Mouse (Mus musculus) forebrain, embryonic 10.5 days (tissue): ENCODE results near the gene Raet1d. TPM values are rescaled to one million over a fixed set of nuclear protein-coding genes. Genes with fewer than 3 reads are reported as not detected.
"Not testable (repeated sequence)": the region's sequence is repeated elsewhere in the genome, so short reads cannot be mapped to it uniquely, and the experiment has no call there.

ENCODE experiments used
- DNase-seq: peaks from one replicate; pipeline ENCODE4 v3.0.0-alpha.2; 2017; ENCODE audit warnings: low spot score; ENCODE audit errors: extremely low spot score
- H3K27ac ChIP-seq: fragments of 300-500 bp; sonication (generic); 2 replicates; pipeline ENCODE4 v1.5.1; 2016; ENCODE audit warnings: mild to moderate bottlenecking
- H3K27me3 ChIP-seq: fragments of 300-500 bp; sonication (generic); 2 replicates; pipeline ENCODE4 v1.6.1; 2016; ENCODE audit warnings: mild to moderate bottlenecking; ENCODE audit not compliant: poor library complexity, severe bottlenecking
- H3K36me3 ChIP-seq: fragments of 300-500 bp; sonication (generic); replicated peaks from 2 replicates; pipeline ENCODE4 v1.6.1; 2016; ENCODE audit warnings: mild to moderate bottlenecking, moderate library complexity
- H3K4me1 ChIP-seq: fragments of 300-500 bp; sonication (generic); 2 replicates; pipeline ENCODE4 v1.6.1; 2016
- H3K4me3 ChIP-seq: fragments of 300-500 bp; sonication (generic); 2 replicates; pipeline ENCODE4 v1.5.1; 2016; ENCODE audit warnings: mild to moderate bottlenecking, moderate library complexity
- H3K9me3 ChIP-seq: fragments of 300-500 bp; sonication (generic); 2 replicates; pipeline ENCODE4 v1.6.1; 2016; ENCODE audit warnings: mild to moderate bottlenecking, moderate library complexity
- WGBS: fragments of 180-500 bp; shearing (Covaris S2); methylation state at CpG from one replicate; pipeline ENCODE4 v1.1.7; 2016; 5-methylcytosine and 5-hydroxymethylcytosine counted together
- polyA plus RNA-seq: library from polyadenylated mRNA; unstranded; fragments of >200 nt; fragmentation: Nextera tagmentation; extraction: Ambion mirVana; gene quantifications from 2 replicates; pipeline ENCODE4 v1.2.1, GENCODE M21; 2016

Raet1d gene
- 16.1 and 17.8 TPM in 2 replicates for polyA plus RNA-seq

GRCm38 (mm10) chr10:22360252-22360651, at the start of gene Raet1d:
Gene Raet1d (plus strand): TSS chr10:22360552.
- peak within 1 kb of the TSS; percentile 40; the same call in 1 of the 2 replicates for H3K4me3 ChIP-seq
- not testable (repeated sequence) for DNase-seq, H3K4me1 ChIP-seq, H3K27ac ChIP-seq, H3K36me3 ChIP-seq, H3K27me3 ChIP-seq, H3K9me3 ChIP-seq
- WGBS, result 75% methylated on average over 3 of the region's 3 CpGs

GRCm38 (mm10) chr10:22322858-22323257, 37.5 kb upstream of the Raet1d start:
- DNase-seq, result no peak
- Histone ChIP-seq H3K36me3 (no peaks in the 10 kb centered on the region), H3K27me3 (no peaks in the 10 kb centered on the region), H3K27ac (no peak overlapping the region), H3K9me3 (no peaks in the 10 kb centered on the region), H3K4me3 (no peak overlapping the region), H3K4me1 (no peaks in the 10 kb centered on the region)
- 94% methylated on average over 2 of the region's 2 CpGs for WGBS

- H3K9me3 ChIP-seq, DNase-seq, H3K4me1 ChIP-seq, H3K27ac ChIP-seq, H3K4me3 ChIP-seq, H3K36me3 ChIP-seq, H3K27me3 ChIP-seq: not testable (repeated sequence)
- WGBS, result 77% methylated on average over 4 of the region's 4 CpGs
Measured at GRCm38 (mm10) chr10:22345721-22346120, 14.6 kb upstream of the Raet1d start.

GRCm38 (mm10) chr10:22353548-22354195, 6.7 kb upstream of the Raet1d start:
- not testable (repeated sequence) for DNase-seq, H3K27ac ChIP-seq, H3K9me3 ChIP-seq, H3K4me1 ChIP-seq, H3K4me3 ChIP-seq, H3K36me3 ChIP-seq, H3K27me3 ChIP-seq
- 89% methylated on average over 6 of the region's 6 CpGs for WGBS

- WGBS, result 90% methylated on average over 2 of the region's 2 CpGs
- H3K4me1 ChIP-seq, H3K27ac ChIP-seq, H3K4me3 ChIP-seq, H3K9me3 ChIP-seq, H3K27me3 ChIP-seq, DNase-seq, H3K36me3 ChIP-seq: not testable (repeated sequence)
Measured at GRCm38 (mm10) chr10:22354196-22354574, 6.2 kb upstream of the Raet1d start.

DNA sequence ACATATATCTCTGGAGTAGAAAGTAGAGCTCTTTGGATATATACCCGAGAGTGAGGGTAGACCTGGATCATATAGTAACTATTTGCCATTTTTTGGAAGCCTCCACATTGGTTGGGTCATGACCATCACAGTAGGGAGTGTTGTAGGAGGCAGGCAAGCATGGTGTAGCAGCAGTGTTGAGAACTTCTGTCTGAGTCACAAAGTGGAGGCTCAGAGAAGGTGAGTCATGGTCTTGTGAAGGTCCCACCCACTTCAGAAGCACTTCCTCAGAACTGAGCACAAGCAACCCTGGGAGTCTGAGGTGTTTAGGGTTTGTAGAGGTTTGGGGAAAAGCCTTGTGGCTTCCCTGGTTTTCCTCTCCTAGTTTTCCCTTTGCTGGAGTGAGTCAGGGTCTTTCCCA, 3.0 kb upstream of the Raet1d start:
- not testable (repeated sequence) for DNase-seq, H3K27me3 ChIP-seq, H3K36me3 ChIP-seq, H3K4me3 ChIP-seq, H3K9me3 ChIP-seq, H3K27ac ChIP-seq, H3K4me1 ChIP-seq
- WGBS, result 79% methylated on average over 1 of the region's 1 CpGs

- DNase-seq, result not testable (repeated sequence)
- 65% methylated on average over 2 of the region's 2 CpGs for WGBS
Measured at GRCm38 (mm10) chr10:22360957-22361356, 605 bp downstream of the Raet1d start.

DNA sequence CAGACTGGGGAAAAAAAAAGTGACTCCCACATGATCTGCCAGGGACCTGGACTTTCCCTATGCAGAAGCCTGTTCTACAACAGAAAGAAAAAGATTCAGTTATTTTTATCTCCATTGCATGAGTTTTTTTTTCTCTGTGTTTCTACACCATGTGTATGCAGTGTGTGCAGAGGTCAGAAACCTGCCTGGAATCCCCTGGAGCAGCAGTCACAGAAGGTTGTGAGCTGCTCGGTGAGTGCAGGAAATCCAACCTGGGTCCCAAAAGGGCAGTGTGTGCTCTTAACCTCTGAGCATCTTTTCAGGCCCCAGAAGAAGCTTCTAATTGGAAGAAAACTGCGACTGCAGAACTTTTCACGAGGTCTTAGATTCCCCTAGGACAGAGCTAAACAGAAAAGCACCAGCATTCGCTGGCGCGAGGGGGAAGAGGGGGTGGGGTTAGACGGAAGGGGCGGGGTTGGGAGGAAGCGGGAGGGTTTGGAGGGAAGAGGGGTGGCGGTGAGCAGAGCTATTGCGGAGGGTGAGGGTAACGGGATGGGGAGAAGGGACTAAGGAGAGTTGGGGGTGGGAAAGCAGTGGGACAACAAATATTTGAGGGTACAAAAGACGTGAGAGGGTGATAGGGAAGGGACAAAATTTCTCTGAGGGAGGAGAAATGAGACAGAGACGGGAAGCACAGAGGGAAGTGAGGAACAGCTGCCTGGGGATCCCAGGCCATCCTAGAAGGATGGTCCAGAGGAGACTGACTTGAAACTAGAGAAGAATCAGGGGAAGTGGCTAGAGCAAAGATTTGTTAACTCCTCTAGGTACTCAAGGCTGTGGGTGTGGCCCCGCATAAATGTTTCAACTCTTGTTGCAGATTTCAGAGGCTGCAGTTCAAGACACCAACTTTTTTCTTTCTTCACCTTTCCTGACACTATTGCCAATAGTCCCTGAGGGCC, 1.3 kb downstream of the Raet1d start:
- peak overlapping the region; percentile 40 for H3K4me3 ChIP-seq
- H3K36me3 ChIP-seq, H3K9me3 ChIP-seq, H3K27me3 ChIP-seq, H3K27ac ChIP-seq, H3K4me1 ChIP-seq: not testable (repeated sequence)
- DNase-seq, result peak; percentile 21
- WGBS, result under 1% methylated on average over 11 of the region's 15 CpGs

More at GRCm38 (mm10) chr10:22360957-22361356, 605 bp downstream of the Raet1d start:
- H3K4me1 ChIP-seq, H3K36me3 ChIP-seq, H3K4me3 ChIP-seq, H3K9me3 ChIP-seq, H3K27me3 ChIP-seq, H3K27ac ChIP-seq: not testable (repeated sequence)

DNA sequence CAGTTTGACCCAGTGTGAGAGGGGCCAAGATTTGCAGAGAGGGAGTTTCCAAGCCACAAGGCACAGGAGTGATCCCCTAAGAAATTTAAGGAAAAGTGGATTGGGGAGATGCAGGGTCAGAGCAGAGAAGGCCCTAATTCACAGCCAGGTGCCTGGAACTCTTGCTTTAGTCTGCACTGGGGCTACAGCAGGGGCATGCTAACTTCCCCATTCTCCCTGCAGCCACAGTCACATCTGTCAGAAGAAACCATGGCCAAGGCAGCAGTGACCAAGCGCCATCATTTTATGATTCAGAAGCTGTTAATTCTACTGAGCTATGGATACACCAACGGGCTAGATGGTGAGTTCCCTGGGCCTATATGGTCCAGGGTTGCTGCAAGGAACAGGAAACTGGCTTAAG, 2.1 kb downstream of the Raet1d start:
- 82% methylated on average over 2 of the region's 2 CpGs for WGBS

DNA sequence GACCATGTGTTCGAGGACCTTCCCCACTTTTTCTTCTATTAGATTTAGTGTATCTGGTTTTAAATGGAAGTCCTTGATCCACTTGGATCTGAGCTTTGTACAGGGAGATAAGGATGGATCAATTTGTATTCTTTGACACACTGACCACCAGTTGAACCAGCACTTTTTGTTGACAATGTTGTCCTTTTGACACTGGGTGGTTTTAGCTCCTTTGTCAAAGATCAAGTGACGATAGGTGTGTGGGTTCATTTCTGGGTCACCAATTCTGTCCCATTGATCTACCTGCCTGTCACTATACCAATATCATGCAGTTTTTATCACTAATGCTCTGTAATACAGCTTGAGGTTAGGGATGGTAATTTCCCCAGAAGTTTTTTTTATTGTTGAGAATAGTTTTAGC, 4.6 kb downstream of the Raet1d start:
- not testable (repeated sequence) for H3K27ac ChIP-seq, H3K4me1 ChIP-seq, H3K9me3 ChIP-seq, H3K4me3 ChIP-seq, H3K27me3 ChIP-seq, H3K36me3 ChIP-seq, DNase-seq
- 90% methylated on average over 2 of the region's 2 CpGs for WGBS

More for the DNA sequence above, 2.1 kb downstream of the Raet1d start:
- not testable (repeated sequence) for H3K36me3 ChIP-seq, H3K9me3 ChIP-seq, H3K27me3 ChIP-seq, H3K27ac ChIP-seq, DNase-seq, H3K4me1 ChIP-seq, H3K4me3 ChIP-seq

DNA sequence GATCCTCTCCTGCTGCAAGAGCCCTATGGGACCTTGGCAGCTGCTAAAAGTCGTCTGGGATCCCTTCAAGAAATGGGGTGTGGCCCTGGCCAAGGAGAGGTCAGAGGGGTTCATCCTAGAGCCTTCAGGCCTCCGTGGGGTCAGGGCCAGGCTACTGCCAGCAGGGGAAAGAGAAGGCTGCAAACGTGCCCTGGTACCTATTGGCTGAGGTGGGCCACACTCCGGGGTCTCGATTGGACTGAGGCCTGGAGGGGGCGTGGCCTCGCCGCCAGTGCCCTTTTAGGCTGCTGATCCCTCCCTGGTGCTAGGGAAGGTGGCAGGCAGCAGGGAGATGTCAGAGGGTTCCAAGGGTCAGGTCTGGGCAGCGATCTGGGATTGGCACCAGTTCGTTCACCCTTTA, 20.9 kb downstream of the Raet1d start:
- H3K27me3 ChIP-seq, H3K4me1 ChIP-seq, H3K9me3 ChIP-seq, H3K27ac ChIP-seq, H3K36me3 ChIP-seq: not testable (repeated sequence)
- DNase-seq, result peak; percentile 18
- WGBS, result 3% methylated on average over 9 of the region's 10 CpGs
- peak overlapping the region; percentile 16; the same call in 1 of the 2 replicates for H3K4me3 ChIP-seq

- WGBS, result 90% methylated on average over 7 of the region's 7 CpGs
Measured at GRCm38 (mm10) chr10:22390146-22390545, 29.8 kb downstream of the Raet1d start.

GRCm38 (mm10) chr10:22391616-22392015, 31.3 kb downstream of the Raet1d start:
- not testable (repeated sequence) for H3K9me3 ChIP-seq, H3K4me3 ChIP-seq, H3K36me3 ChIP-seq, DNase-seq, H3K4me1 ChIP-seq, H3K27me3 ChIP-seq, H3K27ac ChIP-seq
- 87% methylated on average over 4 of the region's 5 CpGs for WGBS

More at GRCm38 (mm10) chr10:22390146-22390545, 29.8 kb downstream of the Raet1d start:
- H3K4me3 ChIP-seq, H3K9me3 ChIP-seq, H3K27ac ChIP-seq, H3K4me1 ChIP-seq, DNase-seq, H3K27me3 ChIP-seq, H3K36me3 ChIP-seq: not testable (repeated sequence)
